ENCODE assay signal across 12 mouse cellular contexts in the genomic region with DNA sequence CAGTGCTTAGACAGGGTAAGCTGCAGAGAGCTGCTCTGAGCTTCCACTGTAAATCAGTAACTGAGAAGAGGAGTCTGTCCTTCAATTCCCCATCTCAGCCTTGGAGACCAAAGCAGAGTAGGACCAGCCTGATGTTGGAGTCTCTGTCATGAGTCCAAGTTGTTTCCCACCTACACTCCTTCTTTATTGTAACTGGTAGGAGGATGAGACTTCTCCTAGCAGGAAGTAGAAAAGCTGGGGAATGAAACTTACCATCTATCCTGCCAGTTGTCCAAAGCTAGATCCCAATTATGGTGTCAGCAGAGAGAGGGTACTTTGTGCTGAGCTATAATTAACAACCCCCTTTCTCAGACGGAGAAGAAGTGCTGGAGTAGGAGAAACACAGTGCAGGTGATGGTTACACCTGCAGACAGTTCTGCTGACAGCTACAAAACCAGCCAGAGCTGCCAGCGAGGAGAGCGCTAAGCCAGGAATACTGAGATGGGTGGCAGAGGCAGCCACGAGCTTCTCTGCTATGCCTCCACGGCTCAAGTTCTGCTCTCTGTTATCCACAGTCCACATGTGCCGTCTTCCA.
"Had no signal": no experiment of that assay in that cellular context is flagged by ENCODE, and none has a peak within 500 bp of the region (broad histone marks: within the 10 kb centered on the region; RNA-seq: fewer than 3 reads in every experiment).

No protein-coding gene starts in this region.

- H3K9me3 ChIP-seq: kidney, embryonic 15.5 days; limb, embryonic 13.5 days; midbrain, embryonic 12.5 days had no signal

- H3K4me2 ChIP-seq: kidney, embryonic 15.5 days; limb, embryonic 13.5 days; midbrain, embryonic 12.5 days had no signal

- H3K36me3 ChIP-seq: kidney, embryonic 15.5 days; limb, embryonic 13.5 days; midbrain, embryonic 12.5 days had no signal

- H3K27ac ChIP-seq: kidney, embryonic 15.5 days; limb, embryonic 13.5 days; liver, embryonic 14.5 days; midbrain, embryonic 12.5 days had no signal

- DNase-seq: kidney, adult 2 months; kidney, postnatal 36 days; layer of hippocampus, adult 9-11 months; layer of hippocampus, postnatal 36 days; left cerebral cortex, postnatal 4 days; lung, adult 18-20 months; thymus, postnatal 14 days had no signal

- H3K9ac ChIP-seq: kidney, embryonic 15.5 days; limb, embryonic 13.5 days; liver, embryonic 14.5 days; midbrain, embryonic 12.5 days had no signal

- ATAC-seq: inflammation-experienced regulatory T-cells, adult 6 months had no signal

- H3K4me3 ChIP-seq: kidney, embryonic 15.5 days; limb, embryonic 13.5 days; midbrain, embryonic 12.5 days had no signal

- H3K27me3 ChIP-seq: kidney, embryonic 15.5 days; limb, embryonic 13.5 days; midbrain, embryonic 12.5 days had no signal
